7 mouse cellular contexts compared by ENCODE assay signal in genomic region chr4:141073661-141074060, GRCm38 (mm10). TPM values are rescaled to one million over a fixed set of nuclear protein-coding genes. Genes with fewer than 3 reads are reported as not detected.
DNase-seq lines count a peak whose midpoint lies in the region; ATAC-seq and TF ChIP-seq lines count a peak whose summit lies in the region.

No protein-coding gene starts in this region.

- no peaks in the 10 kb centered on the region for H3K9me3 ChIP-seq in liver, embryonic 15.5 days (replicated peaks)
- no peaks in the 10 kb centered on the region for H3K9me3 ChIP-seq in midbrain, postnatal 0 days (ENCODE audit: low read length)

- no peaks in the 10 kb centered on the region for H3K27me3 ChIP-seq in liver, embryonic 15.5 days
- no peaks in the 10 kb centered on the region for H3K27me3 ChIP-seq in midbrain, postnatal 0 days (ENCODE audit: insufficient read depth, low read length)

- peak overlapping the region; percentile 28; the same call in 1 of the 2 replicates for H3K9ac ChIP-seq in liver, embryonic 15.5 days
- H3K9ac ChIP-seq in midbrain, postnatal 0 days (replicated peaks; ENCODE audit: low read length, poor library complexity, severe bottlenecking) = no peak overlapping the region

- DNase-seq in 416B (ENCODE audit: low read depth) = peak; percentile 47
- peak; percentile 59 for DNase-seq in NIH3T3 (ENCODE audit: low read depth)
- peak; percentile 98 for DNase-seq in heart, adult 11 months
- no peak for DNase-seq in midbrain, postnatal 0 days (ENCODE audit: low spot score)
- DNase-seq in B cell, adult 2 months = no peak
- no peak for DNase-seq in kidney, adult 11 months

- 61% methylated on average over 9 of the region's 9 CpGs for WGBS in liver, embryonic 15.5 days (ENCODE audit: insufficient replicate concordance)
- 87% methylated on average over 9 of the region's 9 CpGs for WGBS in midbrain, postnatal 0 days

- peaks cover 66% of the 10 kb centered on the region for H3K36me3 ChIP-seq in liver, embryonic 15.5 days (replicated peaks)
- H3K36me3 ChIP-seq in midbrain, postnatal 0 days (ENCODE audit: insufficient read depth, low read length) = peaks cover 56% of the 10 kb centered on the region

- H3K4me1 ChIP-seq in liver, embryonic 15.5 days (replicated peaks) = peaks cover 87% of the 10 kb centered on the region
- H3K4me1 ChIP-seq in midbrain, postnatal 0 days (ENCODE audit: insufficient read depth, low read length) = peaks cover 14% of the 10 kb centered on the region

- TF ChIP-seq CTCF in midbrain, postnatal 0 days (IDR thresholded peaks at IDR 0.05) = no peak

- no peak for ATAC-seq in liver, embryonic 15.5 days (ENCODE audit: insufficient read depth)
- ATAC-seq in midbrain, postnatal 0 days (ENCODE audit: low FRiP score) = no peak

- H3K27ac ChIP-seq in liver, embryonic 15.5 days (replicated peaks) = peak overlapping the region; percentile 93
- H3K27ac ChIP-seq in midbrain, postnatal 0 days (ENCODE audit: low read depth, low read length) = no peak overlapping the region

- peak overlapping the region; percentile 23 for H3K4me3 ChIP-seq in liver, embryonic 15.5 days (replicated peaks)
- H3K4me3 ChIP-seq in midbrain, postnatal 0 days (ENCODE audit: low read depth, low read length) = no peak overlapping the region

- H3K4me2 ChIP-seq in liver, embryonic 15.5 days = peak overlapping the region; percentile 80
- H3K4me2 ChIP-seq in midbrain, postnatal 0 days (ENCODE audit: low read depth, low read length, poor library complexity, severe bottlenecking) = no peak overlapping the region

RNA-seq across cellular contexts. Expression of gene Necap2, which starts 4.5 kb away (rescaled TPM):
- polyA plus RNA-seq in liver, embryonic 15.5 days (2015; fragmentation: Nextera tagmentation; extraction: Ambion mirVana) = 97.2 and 98.6 TPM in 2 replicates
- total RNA-seq in midbrain, postnatal 0 days (2014; rRNA removed) = 51.4 and 54.5 TPM in 2 replicates
- 42.2 and 51.1 TPM in 2 replicates for polyA plus RNA-seq in midbrain, postnatal 0 days (2015; fragmentation: Nextera tagmentation; extraction: Ambion mirVana)

RNA-seq across cellular contexts. Expression of gene Crocc, which starts 13.3 kb away (rescaled TPM):
- polyA plus RNA-seq in liver, embryonic 15.5 days (2015; fragmentation: Nextera tagmentation; extraction: Ambion mirVana) = 0.77 and 0.88 TPM in 2 replicates
- 22.0 and 33.2 TPM in 2 replicates for total RNA-seq in midbrain, postnatal 0 days (2014; rRNA removed)
- 3.2 and 4.2 TPM in 2 replicates for polyA plus RNA-seq in midbrain, postnatal 0 days (2015; fragmentation: Nextera tagmentation; extraction: Ambion mirVana)

RNA-seq across cellular contexts. Expression of gene Spata21, which starts 14.5 kb away (rescaled TPM):
- not detected in 2 replicates for polyA plus RNA-seq in liver, embryonic 15.5 days (2015; fragmentation: Nextera tagmentation; extraction: Ambion mirVana)
- total RNA-seq in midbrain, postnatal 0 days (2014; rRNA removed) = 0.27 and 4.4 TPM in 2 replicates
- polyA plus RNA-seq in midbrain, postnatal 0 days (2015; fragmentation: Nextera tagmentation; extraction: Ambion mirVana) = 0.25 and 1.4 TPM in 2 replicates

Comparison
In these comparisons a context has a peak if more than half of its experiments do, and no peak if none do; other contexts are left out.
1. DNase-seq: peak in 416B (single experiment), NIH3T3 (single experiment) and heart, adult 11 months (single experiment); none in midbrain, postnatal 0 days (single experiment), B cell, adult 2 months (0 of 2) and kidney, adult 11 months (single experiment).